Comparison of ENCODE assay signal across 14 mouse cellular contexts in the genomic region with DNA sequence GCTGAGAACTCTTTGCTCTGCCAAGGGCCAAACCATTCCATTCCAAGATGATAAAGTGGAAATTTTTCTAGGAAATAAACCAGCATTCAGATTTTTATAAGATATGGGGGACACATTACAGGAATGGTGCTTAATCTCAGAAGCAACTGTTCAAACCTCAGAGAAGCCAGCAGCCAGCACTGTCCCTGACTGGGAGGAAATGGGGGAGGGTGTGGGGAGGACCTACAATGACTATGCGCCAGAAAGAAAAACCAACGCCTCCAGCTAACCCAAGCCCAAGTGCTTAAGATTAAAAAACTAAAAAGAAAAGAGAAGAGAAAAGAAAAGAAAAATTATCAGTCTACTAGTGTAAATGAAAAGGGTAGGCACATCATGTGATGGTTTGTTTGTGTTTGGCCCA.
DNase-seq lines count a peak whose midpoint lies in the region; ATAC-seq and TF ChIP-seq lines count a peak whose summit lies in the region.
"Had no signal": no experiment of that assay in that cellular context is flagged by ENCODE, and none has a peak within 500 bp of the region (broad histone marks: within the 10 kb centered on the region; RNA-seq: fewer than 3 reads in every experiment).

No protein-coding gene starts in this region.

- H3K4me2 ChIP-seq in intestine, embryonic 16.5 days (ENCODE audit: low read depth, low read length): no peak overlapping the region
- no peak overlapping the region for H3K4me2 ChIP-seq in intestine, postnatal 0 days (replicated peaks; ENCODE audit: low read depth)
- H3K4me2 ChIP-seq in heart, embryonic 15.5 days: no peak overlapping the region
- H3K4me2 ChIP-seq in forebrain, embryonic 13.5 days: no peak overlapping the region

- intact Hi-C loops in left cerebral cortex, postnatal 4 days (cut with DNase I): no loop called here

- no peak overlapping the region for H3K9ac ChIP-seq in intestine, embryonic 16.5 days (ENCODE audit: low read depth, low read length)
- no peak overlapping the region for H3K9ac ChIP-seq in intestine, postnatal 0 days (ENCODE audit: low read depth, low read length)
- no peak overlapping the region for H3K9ac ChIP-seq in heart, embryonic 15.5 days
- no peak overlapping the region for H3K9ac ChIP-seq in forebrain, embryonic 13.5 days

- peaks cover 16% of the 10 kb centered on the region; the same call in 1 of the 2 replicates for H3K4me1 ChIP-seq in intestine, embryonic 16.5 days (ENCODE audit: control insufficient read depth, insufficient read depth, low read length)
- peaks cover 13% of the 10 kb centered on the region; the same call in 1 of the 2 replicates for H3K4me1 ChIP-seq in intestine, postnatal 0 days (replicated peaks; ENCODE audit: control insufficient read depth, insufficient read depth, low read length)
- H3K4me1 ChIP-seq in heart, embryonic 15.5 days (replicated peaks): peaks cover 34% of the 10 kb centered on the region
- H3K4me1 ChIP-seq in forebrain, embryonic 13.5 days: peaks cover 4% of the 10 kb centered on the region; the same call in 1 of the 2 replicates

- TF ChIP-seq CTCF in intestine, postnatal 0 days (IDR thresholded peaks at IDR 0.05; ENCODE audit: low read depth): no peak
- no peak for TF ChIP-seq CTCF in layer of hippocampus, adult 2 months (conservative IDR thresholded peaks at IDR 0.05)

- peaks cover 4% of the 10 kb centered on the region; the same call in 1 of the 2 replicates for H3K36me3 ChIP-seq in intestine, embryonic 16.5 days (ENCODE audit: control insufficient read depth, insufficient read depth, low read length)
- H3K36me3 ChIP-seq in intestine, postnatal 0 days (ENCODE audit: control insufficient read depth, insufficient read depth): peaks cover 24% of the 10 kb centered on the region; the same call in 1 of the 2 replicates
- H3K36me3 ChIP-seq in heart, embryonic 15.5 days: no peaks in the 10 kb centered on the region
- no peaks in the 10 kb centered on the region for H3K36me3 ChIP-seq in forebrain, embryonic 13.5 days (ENCODE audit: poor library complexity, severe bottlenecking)

- 69% methylated on average over 2 of the region's 2 CpGs for WGBS in intestine, embryonic 16.5 days
- 64% methylated on average over 2 of the region's 2 CpGs for WGBS in intestine, postnatal 0 days
- 55% methylated on average over 2 of the region's 2 CpGs for WGBS in heart, embryonic 15.5 days
- 84% methylated on average over 2 of the region's 2 CpGs for WGBS in forebrain, embryonic 13.5 days

- H3K27me3 ChIP-seq in intestine, embryonic 16.5 days (replicated peaks; ENCODE audit: control insufficient read depth, insufficient read depth, low read length): no peaks in the 10 kb centered on the region
- no peaks in the 10 kb centered on the region for H3K27me3 ChIP-seq in intestine, postnatal 0 days (replicated peaks; ENCODE audit: control insufficient read depth, insufficient read depth, low read length)
- H3K27me3 ChIP-seq in heart, embryonic 15.5 days: no peaks in the 10 kb centered on the region
- no peaks in the 10 kb centered on the region for H3K27me3 ChIP-seq in forebrain, embryonic 13.5 days

- DNase-seq in CD4-positive helper T cell, adult 2 months (ENCODE audit: low read depth, low spot score): peak; percentile 38
- DNase-seq in left cerebral cortex, postnatal 4 days: no peak
- DNase-seq in layer of hippocampus, adult 2 months (ENCODE audit: low spot score in 2 of 2): no peak
- DNase-seq: adrenal gland, postnatal 36 days; cerebellum, postnatal 25 days; lung, postnatal 14 days; right cerebral cortex, adult 18-20 months had no signal

- 0 out of 2 replicates have a peak, but pooled peaks have one; percentile 24 for ATAC-seq in intestine, embryonic 16.5 days
- ATAC-seq in intestine, postnatal 0 days: no peak
- ATAC-seq in heart, embryonic 15.5 days (replicated peaks; ENCODE audit: insufficient number of reproducible peaks, insufficient read depth, low FRiP score, low read depth): no peak; the same call in 1 of the 2 replicates
- 0 out of 2 replicates have a peak, but pooled peaks have one; percentile 23 for ATAC-seq in megakaryocyte, adult 5-6 weeks (ENCODE audit: poor library complexity, severe bottlenecking)
- ATAC-seq in forebrain, embryonic 13.5 days: no peak

- no peak overlapping the region for H3K4me3 ChIP-seq in intestine, embryonic 16.5 days (ENCODE audit: low read length)
- no peak overlapping the region for H3K4me3 ChIP-seq in intestine, postnatal 0 days (ENCODE audit: low read depth, low read length)
- H3K4me3 ChIP-seq in heart, embryonic 15.5 days: no peak overlapping the region
- H3K4me3 ChIP-seq in layer of hippocampus, adult 2 months: no peak overlapping the region
- H3K4me3 ChIP-seq in forebrain, embryonic 13.5 days: no peak overlapping the region
- H3K4me3 ChIP-seq: erythroblast, embryonic 14.5 days had no signal

- H3K9me3 ChIP-seq in intestine, embryonic 16.5 days (ENCODE audit: control insufficient read depth, low read length): no peaks in the 10 kb centered on the region
- H3K9me3 ChIP-seq in intestine, postnatal 0 days (ENCODE audit: control insufficient read depth): no peaks in the 10 kb centered on the region
- no peaks in the 10 kb centered on the region for H3K9me3 ChIP-seq in heart, embryonic 15.5 days (replicated peaks)
- H3K9me3 ChIP-seq in forebrain, embryonic 13.5 days (replicated peaks): no peaks in the 10 kb centered on the region

- no peak overlapping the region for H3K27ac ChIP-seq in intestine, embryonic 16.5 days (ENCODE audit: low read length)
- no peak overlapping the region for H3K27ac ChIP-seq in intestine, postnatal 0 days (ENCODE audit: low read depth, low read length)
- H3K27ac ChIP-seq in heart, embryonic 15.5 days: peak overlapping the region; percentile 46
- no peak overlapping the region for H3K27ac ChIP-seq in layer of hippocampus, adult 2 months
- H3K27ac ChIP-seq in forebrain, embryonic 13.5 days: no peak overlapping the region
- H3K27ac ChIP-seq: kidney, postnatal 0 days had no signal

Comparison
In these comparisons a context has a peak if more than half of its experiments do, and no peak if none do; other contexts are left out.
1. ATAC-seq: peak in intestine, embryonic 16.5 days (single experiment) and megakaryocyte, adult 5-6 weeks (single experiment); none in intestine, postnatal 0 days (single experiment), heart, embryonic 15.5 days (single experiment) and forebrain, embryonic 13.5 days (single experiment).